Mouse (Mus musculus): ENCODE measurements around the gene Btbd3.
A peak's percentile ranks its signal among the peaks of the same experiment; 100 is the strongest.
"Not testable (repeated sequence)": the region's sequence is repeated elsewhere in the genome, so short reads cannot be mapped to it uniquely, and the experiment has no call there.

Btbd3 gene

DNA sequence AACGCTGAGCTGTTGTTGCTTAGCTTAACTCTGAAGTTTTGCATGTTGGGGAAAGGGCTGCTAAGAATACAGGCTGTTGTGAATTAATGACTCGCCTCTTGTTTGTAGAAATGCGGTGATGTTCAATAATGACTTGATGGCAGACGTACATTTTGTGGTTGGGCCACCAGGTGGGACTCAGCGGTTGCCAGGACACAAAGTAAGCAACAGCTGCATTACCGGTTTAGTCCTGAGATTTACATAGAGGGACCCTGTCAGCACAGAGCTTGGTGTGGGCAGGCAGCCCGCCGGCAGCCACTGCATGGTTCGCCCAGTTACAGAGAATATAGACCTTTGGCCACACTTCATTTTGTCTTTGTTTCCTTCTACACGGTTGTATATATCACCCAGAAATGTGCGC, 23.3 kb downstream of the Btbd3 start:
- no peak for DNase-seq (ENCODE audit: low read depth, low spot score)

DNA sequence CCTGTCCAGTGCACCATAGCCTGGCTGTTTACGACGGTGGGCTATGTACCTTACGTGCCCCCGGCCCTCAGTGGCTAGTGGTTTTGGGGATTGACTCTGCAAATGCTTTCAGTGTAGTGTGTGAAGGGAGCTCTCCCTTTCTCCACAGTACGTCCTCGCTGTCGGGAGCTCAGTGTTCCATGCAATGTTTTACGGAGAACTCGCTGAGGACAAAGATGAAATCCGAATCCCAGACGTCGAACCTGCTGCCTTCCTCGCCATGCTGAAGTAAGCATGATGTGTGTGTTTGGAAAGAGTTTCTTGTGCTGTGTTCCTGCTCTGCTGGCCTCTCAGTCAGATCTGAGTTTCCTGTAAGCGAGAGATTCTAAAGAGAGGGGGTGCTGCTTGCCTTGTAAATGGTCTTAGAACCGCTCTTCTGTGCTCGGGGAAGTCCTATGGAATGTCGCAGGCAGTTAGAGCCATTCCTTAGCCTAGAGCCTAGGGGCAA, 23.9 kb downstream of the Btbd3 start:
- peak; percentile 19 for DNase-seq (ENCODE audit: low read depth, low spot score)

DNA sequence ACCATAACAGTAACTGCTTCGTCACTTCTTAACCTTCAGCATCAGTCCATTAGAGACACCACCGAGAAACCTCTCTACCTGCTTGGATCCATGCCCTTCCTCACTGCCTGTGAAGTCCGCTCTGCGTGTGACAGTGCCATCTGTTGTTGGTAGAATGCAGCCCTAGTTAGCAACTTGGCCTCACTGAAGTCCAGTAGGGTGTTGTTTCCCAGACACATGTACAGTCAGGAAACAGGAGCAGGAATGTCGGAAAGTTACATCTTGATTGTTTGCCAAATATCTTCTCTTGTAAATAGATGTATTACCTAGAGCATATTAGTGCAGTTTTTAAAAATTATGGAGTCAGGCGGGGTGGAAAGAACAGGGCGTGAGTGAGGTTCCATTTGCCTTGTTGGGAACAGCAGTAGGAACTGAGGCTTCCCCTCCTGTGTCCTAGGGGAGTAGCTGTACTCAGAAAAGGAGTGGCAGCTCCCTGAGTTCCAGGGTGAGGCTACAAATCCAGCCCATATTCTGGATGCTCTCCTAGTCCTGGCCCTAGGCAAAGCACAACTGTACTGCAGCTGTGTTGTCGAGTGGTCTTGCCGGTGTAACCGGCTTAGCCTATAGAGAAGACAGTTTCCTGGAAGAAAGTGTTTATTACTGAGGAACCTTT, 25.3 kb downstream of the Btbd3 start:
- no peak for DNase-seq (ENCODE audit: low read depth, low spot score)

DNA sequence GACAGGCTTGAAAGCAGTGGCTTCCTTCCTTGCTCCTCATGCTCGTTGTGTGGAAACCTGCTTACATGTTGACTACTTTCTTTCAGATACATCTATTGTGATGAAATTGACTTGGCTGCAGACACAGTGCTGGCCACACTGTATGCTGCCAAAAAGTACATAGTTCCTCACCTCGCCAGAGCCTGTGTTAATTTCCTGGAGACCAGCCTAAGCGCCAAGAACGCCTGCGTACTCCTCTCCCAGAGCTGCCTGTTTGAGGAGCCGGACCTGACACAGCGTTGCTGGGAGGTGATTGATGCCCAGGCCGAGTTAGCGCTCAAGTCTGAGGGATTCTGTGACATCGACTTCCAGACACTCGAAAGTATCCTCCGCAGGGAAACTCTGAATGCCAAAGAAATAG, 27.0 kb downstream of the Btbd3 start:
- DNase-seq (ENCODE audit: low read depth, low spot score): no peak

DNA sequence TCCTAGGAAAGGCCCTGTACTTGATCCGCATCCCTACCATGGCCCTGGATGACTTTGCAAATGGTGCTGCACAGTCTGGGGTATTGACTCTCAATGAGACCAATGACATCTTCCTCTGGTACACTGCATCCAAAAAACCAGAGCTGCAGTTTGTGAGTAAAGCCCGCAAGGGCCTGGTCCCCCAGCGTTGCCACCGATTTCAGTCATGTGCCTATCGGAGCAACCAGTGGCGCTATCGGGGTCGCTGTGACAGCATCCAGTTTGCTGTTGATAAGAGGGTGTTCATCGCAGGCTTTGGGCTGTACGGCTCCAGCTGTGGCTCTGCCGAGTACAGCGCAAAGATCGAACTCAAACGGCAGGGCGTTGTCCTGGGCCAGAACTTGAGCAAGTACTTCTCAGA, 27.5 kb downstream of the Btbd3 start:
- no peak for DNase-seq (ENCODE audit: low read depth, low spot score)

DNA sequence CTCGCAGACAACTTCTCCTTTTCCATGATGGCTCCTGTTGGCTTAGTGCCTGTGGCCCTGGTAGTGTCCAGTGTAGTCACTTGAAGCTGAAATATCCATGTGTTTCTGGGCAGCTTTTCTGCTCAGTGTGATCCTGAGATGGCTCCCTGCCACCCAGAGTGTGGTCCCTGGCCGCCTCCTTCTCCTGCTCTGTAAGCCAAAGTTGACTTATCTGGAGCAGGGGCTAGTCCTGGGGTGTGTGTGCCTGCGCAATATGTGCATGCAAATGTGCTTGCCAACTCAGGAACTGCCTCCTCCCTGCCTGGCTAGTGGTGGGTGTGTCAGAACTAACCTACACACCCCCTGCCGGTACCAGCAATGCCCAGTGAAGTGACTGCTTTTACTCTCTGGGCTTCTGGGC, 29.4 kb downstream of the Btbd3 start:
- no peak for DNase-seq (ENCODE audit: low read depth, low spot score)

DNA sequence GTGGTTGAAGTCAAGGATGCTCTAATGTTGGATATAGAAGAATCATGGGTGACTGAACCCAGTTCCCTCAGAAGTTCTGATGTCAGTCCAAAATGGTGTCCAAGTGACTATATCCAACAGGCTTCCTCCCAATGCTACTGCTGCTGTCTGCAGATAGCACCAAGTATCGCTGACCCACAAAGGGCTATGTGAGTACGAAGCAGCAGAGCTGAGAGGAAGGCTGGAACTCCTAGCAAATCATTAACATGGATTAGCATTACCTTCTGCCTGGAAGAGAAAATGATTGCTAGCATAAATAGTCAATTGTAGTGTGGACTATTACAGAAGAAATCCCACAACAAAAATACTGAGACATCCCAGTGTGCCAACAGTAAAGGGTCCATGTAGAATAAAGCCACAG, 33.8 kb downstream of the Btbd3 start:
- no peak for DNase-seq (ENCODE audit: low read depth, low spot score)

DNA sequence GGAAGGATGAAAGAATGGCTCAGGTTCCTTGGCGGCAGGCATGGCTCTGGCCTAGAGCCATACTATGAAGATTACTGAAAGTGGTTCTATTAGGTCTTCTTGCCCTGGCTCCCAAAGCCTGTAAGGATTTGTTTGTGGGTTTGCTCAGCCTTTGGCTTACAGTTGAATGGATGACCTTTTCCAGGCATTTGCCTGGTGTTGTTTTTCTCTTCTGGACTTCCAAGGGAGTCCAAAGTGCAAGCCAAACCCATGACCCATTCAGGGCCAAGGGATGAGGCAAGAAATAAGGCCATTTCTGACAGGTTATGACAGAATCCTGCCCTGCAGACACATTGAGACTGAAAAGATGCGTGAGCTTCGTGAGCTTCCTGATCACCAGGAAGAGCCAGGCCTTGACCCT, 37.9 kb downstream of the Btbd3 start:
- no peak for DNase-seq (ENCODE audit: low read depth, low spot score)

DNA sequence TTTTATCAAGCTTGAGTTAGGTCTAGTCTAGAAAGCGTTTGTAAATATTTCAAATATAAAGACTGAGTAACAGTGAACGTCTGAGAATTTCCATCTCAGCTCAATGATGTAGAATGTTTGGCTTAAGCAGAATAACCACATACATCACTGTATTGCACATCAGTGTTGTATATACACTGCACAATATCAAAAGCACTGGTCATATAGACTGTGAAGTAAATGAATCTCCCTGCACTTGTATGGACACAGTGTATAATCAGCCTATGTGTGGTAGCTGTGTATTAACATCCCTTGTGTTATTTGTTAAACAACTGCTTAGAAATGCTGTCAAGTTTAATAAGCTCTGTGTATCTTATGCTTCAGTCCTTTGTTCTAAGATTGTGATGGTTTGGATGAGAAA, 49.9 kb downstream of the Btbd3 start:
- no peak for DNase-seq (ENCODE audit: low read depth, low spot score)

DNA sequence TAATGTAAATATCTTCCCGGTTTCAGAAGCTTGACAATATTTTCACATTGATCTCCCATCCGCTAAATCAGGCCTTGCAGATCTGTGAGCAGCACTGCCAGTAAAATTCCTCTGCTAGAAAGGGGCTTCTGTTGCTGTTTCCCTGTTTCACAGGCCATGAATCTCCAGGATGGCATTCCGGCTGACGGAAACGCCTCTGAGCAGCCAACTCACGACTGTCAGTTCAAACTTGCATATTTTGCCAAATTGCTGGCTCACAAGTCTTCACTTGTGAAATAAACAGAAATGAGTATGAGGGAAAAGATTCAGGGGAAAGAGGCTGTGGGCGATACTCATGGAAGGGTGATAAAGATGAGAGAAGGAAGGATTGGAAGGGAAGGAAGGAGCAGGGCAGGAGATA, 59.3 kb downstream of the Btbd3 start:
- no peak for DNase-seq (ENCODE audit: low read depth, low spot score)

DNA sequence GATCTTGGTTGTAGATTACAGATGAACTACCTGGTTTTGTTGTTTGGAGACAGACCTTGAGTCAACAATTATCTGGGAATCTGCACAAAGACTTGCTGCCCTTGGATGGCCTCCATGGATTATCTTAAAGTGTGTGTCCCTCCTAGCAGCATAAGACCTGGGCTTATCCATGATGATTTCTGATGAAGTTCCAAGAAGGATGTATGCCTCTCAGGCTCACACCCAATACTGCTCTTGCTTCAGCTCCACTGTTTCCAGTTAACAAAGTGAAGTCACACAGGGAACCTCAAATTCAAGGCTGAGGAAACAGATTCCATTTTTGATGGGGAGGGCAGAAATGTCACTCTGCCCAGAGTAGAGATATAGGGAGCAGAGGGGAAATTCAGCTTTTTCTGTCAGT, 64.0 kb downstream of the Btbd3 start:
- no peak for DNase-seq (ENCODE audit: low read depth, low spot score)

DNA sequence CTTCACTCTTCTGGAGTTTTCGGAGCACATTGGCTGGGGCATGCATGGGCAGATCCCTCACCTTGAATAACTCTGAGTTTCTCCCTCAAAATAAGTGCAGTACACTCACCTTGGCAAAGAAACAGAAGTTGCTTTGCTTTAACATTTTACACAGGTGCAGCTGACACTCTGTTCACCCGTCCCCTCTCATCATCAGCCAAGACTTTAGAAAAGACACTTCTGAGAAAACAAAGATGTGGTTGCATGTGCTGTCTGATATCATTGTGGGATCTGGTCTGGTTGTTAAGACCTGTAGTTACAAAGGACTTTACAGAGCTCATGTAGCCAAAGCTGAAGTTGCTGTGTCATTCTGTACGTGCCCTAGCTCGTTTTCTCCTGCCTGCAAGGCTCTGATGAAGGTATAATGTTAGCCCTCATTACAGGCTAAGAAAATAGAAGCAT, 64.7 kb downstream of the Btbd3 start:
- DNase-seq (ENCODE audit: low read depth, low spot score): no peak

DNA sequence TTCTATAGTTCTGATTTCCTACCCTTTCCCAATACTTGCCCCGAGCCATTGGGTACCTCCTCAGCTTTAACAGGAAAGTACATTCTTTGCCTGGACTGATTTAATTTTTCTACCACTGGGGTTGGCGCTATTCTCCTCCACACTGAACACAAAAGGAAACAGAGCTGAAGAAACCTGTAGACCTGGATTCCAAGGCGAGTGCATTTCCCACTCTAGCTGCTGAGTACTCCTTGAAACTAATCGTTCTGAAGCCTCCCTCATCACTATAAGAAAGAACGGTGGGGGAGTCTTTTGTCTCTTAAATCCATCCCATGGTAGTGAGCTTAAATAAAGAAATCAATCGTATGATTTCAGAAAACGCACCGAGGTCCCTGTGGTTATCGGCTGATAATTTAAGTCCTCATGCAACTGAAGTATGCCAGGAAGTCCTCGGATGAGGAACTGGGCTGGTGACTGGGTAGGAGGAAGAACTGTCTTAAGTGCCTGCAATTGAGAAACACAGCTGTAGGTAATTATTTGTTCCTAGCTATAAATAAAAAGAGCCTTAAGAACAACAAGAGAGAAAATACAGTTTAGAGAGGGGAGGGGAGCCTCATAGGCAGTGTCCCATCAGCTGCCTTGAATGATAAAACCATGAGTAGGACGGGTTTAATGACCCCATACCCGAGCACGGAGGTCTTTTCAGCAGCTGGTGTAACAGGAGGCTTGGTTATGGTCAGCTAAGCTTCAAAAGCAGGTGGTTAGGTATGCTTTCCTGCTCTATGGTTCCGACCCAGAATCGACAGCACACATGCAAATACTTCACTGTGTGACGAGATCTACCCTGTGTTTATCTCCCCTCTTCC, 66.1 kb downstream of the Btbd3 start:
- no peak for DNase-seq (ENCODE audit: low read depth, low spot score)

DNA sequence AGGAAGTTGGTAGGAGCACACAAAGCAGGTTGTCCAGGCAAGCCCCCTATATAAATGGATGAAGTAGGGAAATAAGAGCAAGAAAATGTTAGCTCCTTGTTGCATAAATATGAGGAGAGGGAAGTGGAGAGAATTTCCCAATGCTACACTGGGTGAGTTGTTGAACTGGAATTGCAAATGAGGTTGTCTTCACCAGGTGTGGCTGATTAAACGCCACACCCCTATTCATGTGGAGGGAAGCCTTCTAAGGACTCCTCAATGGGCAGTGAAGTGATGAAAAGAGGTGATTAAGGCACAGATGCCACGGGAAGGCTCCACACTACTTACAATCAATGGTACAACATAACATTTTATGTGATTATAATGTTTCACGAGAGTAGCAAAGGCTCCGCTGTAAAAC, 70.0 kb downstream of the Btbd3 start:
- DNase-seq (ENCODE audit: low read depth, low spot score): no peak

DNA sequence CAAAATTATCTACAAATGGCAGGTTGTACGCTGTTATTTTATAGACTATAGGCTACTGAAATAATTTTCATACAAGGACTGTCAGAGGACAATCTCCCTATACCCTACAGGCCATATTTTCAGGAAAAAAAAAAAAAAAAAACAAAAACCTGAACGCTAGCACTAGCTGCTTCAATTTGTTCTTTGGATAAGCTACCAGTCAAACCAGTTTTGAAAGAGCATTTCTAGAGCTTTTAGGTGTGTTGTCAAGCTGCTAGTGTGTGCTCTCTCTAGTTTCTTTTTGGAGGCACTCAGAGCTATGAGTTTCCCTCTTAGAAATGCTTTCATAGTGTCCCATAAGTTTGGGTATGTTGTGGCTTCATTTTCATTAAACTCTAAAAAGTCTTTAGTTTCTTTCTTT, 77.8 kb downstream of the Btbd3 start:
- DNase-seq (ENCODE audit: low read depth, low spot score): not testable (repeated sequence)

DNA sequence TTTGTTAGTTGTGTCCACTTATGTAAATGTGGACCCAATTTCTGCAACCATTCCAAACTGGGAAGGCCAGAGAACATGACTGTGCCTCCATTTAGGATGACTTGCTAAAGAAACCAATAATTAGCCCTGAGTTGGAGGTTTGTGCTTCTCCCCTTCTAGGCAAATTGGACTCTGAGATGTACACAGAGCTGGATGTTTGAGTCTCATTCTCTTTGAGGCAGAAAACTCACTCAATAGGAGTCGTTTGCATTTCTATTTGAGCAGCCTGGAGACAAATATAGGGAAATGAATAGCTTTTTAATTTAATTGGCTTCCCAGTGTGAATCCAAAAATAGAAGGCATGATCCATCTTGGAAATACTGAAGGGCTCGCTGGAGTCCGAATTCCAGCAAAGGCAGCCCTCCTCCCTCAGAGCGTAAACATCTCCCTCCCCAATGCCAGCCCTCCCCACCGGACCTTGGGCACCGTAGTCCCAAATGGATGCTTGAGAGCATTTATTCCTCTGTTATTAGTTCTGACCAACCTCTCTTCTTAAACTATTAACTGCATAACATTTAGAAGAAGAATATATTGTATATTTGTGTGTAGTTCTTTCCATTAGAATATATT, 81.6 kb downstream of the Btbd3 start:
- no peak for DNase-seq (ENCODE audit: low read depth, low spot score)

DNA sequence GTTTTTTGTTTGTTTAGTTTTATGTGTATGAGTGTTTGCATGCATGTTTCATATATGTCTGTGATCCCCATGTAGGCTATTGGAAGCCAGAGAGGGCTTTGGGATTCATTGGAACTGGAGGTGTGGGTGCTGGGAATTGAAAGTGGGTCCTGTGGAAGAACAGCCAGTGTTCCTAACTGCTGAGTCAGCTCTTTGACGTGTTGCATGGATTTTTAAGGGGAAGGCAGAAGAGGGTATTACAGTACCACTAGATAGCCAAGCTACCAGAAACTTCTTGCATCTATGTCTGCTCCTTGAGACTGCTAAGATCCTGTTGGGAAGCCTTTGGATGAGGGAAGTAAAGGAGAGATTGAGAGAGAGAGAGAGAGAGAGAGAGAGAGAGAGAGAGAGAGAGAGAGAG, 82.2 kb downstream of the Btbd3 start:
- DNase-seq (ENCODE audit: low read depth, low spot score): no peak

DNA sequence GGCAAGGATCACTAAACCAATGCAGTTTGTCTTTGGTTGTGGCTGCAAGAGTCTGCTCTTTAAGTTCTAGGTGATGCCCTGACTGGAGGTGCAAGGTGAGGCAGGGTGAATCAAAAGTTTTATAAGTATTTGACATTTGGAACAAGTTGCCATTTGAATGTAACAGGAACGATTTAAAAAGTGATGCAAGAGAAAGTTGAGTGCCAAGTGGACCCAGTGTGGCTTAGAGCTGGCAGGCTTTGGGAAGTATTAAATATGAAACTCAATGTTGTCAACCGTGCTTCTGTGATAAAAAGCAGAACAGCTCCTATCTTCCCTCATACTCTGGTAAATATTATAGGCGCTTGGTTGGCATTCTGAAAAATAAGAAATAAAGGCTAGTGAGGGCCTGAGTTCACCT, 99.0 kb downstream of the Btbd3 start:
- no peak for DNase-seq (ENCODE audit: low read depth, low spot score)

DNA sequence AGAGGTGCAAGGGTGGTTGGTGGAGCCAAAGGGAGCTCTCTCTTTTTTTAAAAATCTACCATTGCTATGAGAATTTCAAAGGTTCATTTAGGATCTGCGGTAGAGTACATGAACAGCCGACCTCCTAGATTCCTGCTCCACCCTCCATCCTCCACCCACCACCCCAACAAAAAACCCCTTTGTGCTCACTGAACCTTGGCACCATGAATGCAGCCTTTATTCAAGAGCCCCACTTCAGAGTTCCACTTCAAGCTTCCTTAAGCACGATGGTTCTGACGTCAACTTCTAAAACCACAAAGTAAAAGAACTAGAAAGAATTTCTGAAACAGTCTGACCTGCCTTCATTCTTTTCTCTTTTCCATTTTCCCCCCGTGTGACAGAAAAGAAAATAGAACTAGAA, 106.1 kb downstream of the Btbd3 start:
- DNase-seq (ENCODE audit: low read depth, low spot score): no peak

DNA sequence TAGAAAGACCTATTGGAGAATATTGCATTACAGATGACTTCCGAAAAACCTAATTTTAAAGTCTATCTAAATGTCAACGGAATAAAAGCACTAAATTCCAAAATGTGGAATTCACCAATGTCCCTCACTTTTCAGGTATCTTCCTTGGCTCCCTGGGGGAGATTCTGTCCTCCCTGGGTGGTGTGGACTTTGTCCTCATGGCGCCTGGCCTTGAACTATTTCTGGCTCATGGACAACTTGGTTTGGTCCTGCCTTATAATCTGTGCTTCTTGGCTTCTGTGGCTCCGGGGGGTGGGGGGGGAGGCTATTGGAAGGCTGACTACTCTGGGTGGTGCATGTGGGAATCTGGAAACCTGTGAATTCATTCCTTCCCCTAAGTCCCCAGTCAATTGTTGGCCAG, 109.0 kb downstream of the Btbd3 start:
- no peak for DNase-seq (ENCODE audit: low read depth, low spot score)

DNA sequence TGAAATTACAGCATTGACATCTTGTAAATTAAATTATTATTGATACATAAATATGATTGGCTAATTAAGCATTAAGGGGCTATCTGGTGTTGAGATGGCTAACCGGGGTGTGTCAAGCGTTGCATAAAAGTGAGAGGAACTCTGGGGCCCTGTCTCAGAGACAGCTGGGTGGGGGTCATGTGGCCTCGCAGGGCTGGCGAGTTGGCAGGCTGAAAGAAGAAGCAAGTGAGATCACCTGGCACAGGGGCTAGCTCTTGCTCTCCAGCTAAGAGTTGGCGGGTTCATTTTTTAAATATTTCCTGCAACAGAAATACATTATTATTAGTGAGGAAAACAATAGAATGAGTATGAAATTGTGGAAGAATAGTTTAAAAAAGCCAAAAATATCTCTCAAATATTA, 118.2 kb downstream of the Btbd3 start:
- DNase-seq (ENCODE audit: low read depth, low spot score): no peak

DNA sequence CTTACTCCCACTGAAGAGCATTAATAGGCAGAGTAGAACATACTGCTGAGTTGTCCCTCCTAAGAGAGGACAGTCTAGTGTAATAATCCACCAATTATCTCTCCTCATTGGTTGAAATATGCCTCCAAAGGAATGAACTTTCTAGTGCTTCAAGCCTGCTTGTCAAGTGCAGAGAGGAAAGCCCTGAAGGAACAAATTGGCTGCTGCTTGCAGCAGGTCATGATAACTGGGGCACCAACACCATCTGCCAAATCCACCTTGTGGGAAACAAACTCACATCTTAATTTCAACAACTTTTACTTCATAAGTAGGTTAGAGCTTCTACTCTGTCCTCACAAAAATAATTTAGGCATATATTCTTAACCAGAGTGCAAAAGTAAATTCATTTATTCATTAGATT, 122.5 kb downstream of the Btbd3 start:
- no peak for DNase-seq (ENCODE audit: low read depth, low spot score)

DNA sequence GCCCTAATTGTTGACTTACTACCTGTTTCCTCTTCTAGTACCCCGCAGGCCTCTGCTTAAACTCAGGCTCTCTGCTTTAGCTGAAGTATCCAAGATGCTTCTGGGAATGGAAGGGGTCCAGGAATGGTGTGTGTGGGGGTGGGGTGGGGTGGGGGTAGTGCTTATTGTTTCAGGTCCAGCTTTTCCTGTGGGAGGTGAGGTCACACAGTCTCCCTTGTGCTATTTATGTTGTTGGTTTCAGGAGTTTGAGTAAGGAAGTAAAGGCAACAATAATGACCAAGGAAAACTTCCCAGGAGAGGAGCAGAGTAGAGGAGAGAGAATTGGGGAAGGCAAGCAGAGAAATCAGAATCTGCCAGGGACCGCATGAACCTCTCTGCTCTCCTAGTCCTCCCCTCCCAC, 128.4 kb downstream of the Btbd3 start:
- DNase-seq (ENCODE audit: low read depth, low spot score): no peak

All from embryo, embryonic 11.5 days (tissue).